Mouse (Mus musculus): ENCODE measurements around the gene Id2. TPM values are rescaled to one million over a fixed set of nuclear protein-coding genes. Genes with fewer than 3 reads are reported as not detected.

Id2 gene
- polyA plus RNA-seq, 3 experiments from 2014 or later: 414 to 1,496 (median 414) TPM

DNA sequence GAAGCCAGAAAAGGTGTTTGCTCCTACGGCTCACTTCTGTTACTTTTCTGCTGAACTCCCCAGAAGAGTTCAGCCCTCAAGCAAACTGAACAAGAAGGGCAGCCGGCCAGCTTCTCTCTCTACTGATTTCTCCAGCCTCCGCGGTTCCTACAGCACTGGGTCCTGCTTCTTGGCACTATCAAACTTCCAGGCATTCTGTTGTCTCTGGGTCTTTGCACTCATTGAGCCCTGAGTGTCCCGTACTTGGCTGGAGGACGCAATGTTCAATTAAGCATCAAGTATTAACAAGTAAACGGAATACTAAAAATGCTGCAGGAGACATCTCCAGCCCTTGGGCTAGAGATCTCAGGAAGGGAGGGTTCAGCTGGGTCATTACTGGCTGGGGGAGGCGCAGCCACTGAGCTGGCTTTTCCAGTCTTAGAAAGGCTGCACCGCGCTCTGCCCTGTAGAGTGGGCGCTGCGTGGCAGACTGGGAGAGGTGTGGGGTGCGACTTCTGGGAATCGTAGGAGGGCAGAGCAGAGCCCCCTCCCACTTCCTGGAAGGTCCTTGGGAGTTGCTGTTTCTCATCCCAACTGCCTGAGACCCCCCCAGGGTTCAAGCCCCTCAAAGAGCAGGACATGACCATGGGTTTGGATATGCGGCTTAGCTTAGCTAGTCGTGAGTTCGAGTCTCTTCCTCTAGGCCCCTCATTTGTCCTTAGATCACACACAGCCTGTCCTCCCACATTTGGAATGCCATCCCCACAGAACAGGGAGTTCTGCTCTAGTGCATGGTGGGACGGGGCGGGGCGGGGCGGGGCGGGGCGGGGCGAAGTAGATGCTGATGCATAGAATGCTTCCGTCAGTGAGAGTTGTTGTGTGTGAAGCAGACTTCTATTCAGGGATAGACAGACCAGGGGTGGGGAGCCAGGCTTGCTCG lies 13.4 kb downstream of the Id2 start:
- no peak for ATAC-seq

DNA sequence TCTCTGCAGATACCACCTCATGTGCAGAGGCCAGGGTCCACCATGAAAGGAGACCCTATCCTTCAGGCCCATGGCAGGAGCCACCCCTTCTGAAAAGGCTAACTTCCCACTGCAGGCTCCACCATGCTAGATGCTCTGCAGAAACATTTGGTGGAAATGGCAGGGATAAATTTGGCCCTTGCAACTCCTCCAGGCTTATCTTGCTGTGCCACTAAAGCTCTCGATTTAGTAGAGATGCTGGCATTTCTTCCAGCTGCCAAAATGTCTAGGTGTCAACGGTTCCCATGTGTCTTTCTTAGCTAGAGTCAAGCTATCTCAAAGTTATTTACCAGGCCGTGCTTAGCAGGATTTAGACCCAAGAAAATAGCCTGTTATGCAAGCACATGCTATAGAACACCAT lies 22.6 kb downstream of the Id2 start:
- ATAC-seq: no peak

DNA sequence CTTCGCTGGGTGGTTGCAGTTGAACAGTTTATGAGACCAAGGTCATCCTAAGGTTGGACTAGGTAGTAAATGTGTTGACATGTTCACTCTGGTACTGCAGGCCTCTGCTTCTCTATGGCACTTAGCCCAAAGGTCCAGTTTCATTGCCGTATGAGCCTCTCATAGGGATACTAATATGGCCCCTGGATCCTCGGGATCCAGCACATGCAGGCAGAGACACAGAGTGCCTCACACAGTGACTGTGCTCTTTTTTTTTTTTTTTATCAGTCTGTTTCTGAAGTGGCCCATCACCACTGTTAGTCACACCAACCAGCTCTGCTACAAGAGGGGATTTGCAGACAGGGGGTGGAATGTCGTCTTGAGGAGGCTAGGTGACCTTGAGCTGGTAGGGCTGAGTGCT lies 23.6 kb downstream of the Id2 start:
- ATAC-seq: no peak

GRCm38 (mm10) chr12:25062264-25062663 lies 34.7 kb downstream of the Id2 start:
- no peak for ATAC-seq

GRCm38 (mm10) chr12:25060901-25061300 lies 36.0 kb downstream of the Id2 start:
- ATAC-seq: no peak

- ATAC-seq: no peak
Observed at GRCm38 (mm10) chr12:25059487-25060200, 37.3 kb downstream of the Id2 start.

DNA sequence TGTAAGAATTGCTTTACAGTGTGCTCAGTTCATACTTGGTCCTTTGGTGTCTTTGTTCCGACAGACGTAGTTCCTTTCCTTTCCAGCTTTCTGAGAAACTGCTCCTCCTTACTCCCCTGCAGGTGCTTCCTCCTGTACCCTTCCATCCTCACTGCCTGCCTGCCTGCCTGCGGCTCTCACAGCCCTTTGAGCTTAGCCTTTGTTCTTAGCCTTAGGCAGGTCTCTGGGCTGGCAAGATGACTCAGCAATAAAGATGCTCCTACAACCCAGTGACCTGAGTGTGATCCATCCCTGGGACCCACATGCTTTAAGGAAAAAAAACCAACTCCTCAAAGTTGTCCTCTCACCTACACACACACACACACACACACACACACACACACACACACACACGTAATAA lies 42.0 kb downstream of the Id2 start:
- ATAC-seq: no peak

DNA sequence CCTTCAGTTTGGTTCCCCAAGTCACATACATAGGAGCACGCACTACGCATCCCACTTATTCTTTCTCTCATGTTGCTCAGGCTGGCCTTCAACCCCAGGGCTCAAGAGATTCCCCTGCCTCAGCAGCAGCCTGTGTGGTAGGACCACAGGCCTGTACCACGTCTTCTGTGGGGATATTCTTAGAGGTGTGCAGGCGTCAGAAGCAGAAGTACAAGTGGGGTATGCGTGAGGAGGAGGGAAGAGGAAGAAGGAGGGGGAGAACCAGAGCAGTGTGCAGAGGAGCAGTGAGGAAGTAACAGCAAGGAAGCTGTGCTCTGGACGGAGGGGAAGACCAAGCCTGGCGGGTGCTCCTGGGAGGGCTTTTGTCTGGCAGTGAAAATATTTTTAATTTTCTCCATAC lies 42.4 kb downstream of the Id2 start:
- ATAC-seq: no peak

GRCm38 (mm10) chr12:25049253-25049652 lies 47.7 kb downstream of the Id2 start:
- no peak for ATAC-seq

GRCm38 (mm10) chr12:25044579-25044978 lies 52.4 kb downstream of the Id2 start:
- ATAC-seq: no peak

GRCm38 (mm10) chr12:25044056-25044455 lies 52.9 kb downstream of the Id2 start:
- no peak for ATAC-seq

Other genes starting within 250 kb of the Id2 start
- gene Kidins220, start 122.2 kb downstream of the Id2 start, polyA plus RNA-seq (2017; shearing (Covaris generic)): 10 to 100 TPM; 14.6 to 16.8 (median 16.3) TPM